Comparison of ENCODE assay signal across 25 mouse cellular contexts in the genomic region with DNA sequence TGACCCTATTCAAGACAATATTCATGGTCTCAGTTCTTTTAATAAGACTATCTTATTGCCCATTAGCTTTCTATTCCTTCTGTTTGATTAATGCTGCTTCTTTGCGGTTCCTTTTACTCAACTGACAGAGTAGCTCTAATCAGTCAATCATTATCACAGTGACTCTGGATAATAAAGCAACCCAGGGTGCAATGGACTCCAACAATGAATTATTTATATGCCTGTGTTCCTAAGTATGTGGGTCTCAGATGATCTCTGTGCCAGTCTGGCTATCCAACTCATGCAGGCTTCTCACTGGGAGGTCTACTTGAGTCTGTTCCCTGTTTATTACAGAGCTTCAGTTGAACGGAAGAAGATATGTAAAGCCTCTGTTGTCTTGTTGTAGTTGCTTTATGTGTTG.
"Had no signal": no experiment of that assay in that cellular context is flagged by ENCODE, and none has a peak within 500 bp of the region (broad histone marks: within the 10 kb centered on the region; RNA-seq: fewer than 3 reads in every experiment).

No protein-coding gene starts in this region.

- H3K9me3 ChIP-seq: heart, embryonic 13.5 days; heart, embryonic 15.5 days; hindbrain, embryonic 15.5 days; kidney, embryonic 15.5 days; limb, embryonic 13.5 days; limb, embryonic 15.5 days; liver, embryonic 12.5 days had no signal

- H3K4me1 ChIP-seq: heart, embryonic 13.5 days; heart, embryonic 15.5 days; hindbrain, embryonic 15.5 days; kidney, embryonic 15.5 days; limb, embryonic 13.5 days; limb, embryonic 15.5 days; liver, embryonic 12.5 days had no signal

- H3K4me3 ChIP-seq: heart, adult 2 months; heart, embryonic 13.5 days; heart, embryonic 15.5 days; hindbrain, embryonic 15.5 days; kidney, embryonic 15.5 days; limb, embryonic 13.5 days; limb, embryonic 15.5 days; liver, embryonic 12.5 days had no signal

- ATAC-seq: hindbrain, postnatal 0 days; intestine, embryonic 16.5 days; liver, embryonic 12.5 days had no signal

- H3K9ac ChIP-seq: heart, embryonic 13.5 days; heart, embryonic 15.5 days; hindbrain, embryonic 15.5 days; kidney, embryonic 15.5 days; limb, embryonic 13.5 days; limb, embryonic 15.5 days; liver, embryonic 12.5 days had no signal

- H3K27me3 ChIP-seq: heart, embryonic 13.5 days; heart, embryonic 15.5 days; hindbrain, embryonic 15.5 days; kidney, embryonic 15.5 days; limb, embryonic 13.5 days; limb, embryonic 15.5 days; liver, embryonic 12.5 days had no signal

- DNase-seq: gastrocnemius, postnatal 14 days; gastrocnemius, postnatal 36 days; heart, adult 11 months; heart, adult 2 months; heart, postnatal 14 days; heart, postnatal 36 days; kidney, adult 11 months; kidney, adult 2 months; kidney, adult 9 months; kidney, postnatal 14 days; kidney, postnatal 36 days; layer of hippocampus, adult 9-11 months; layer of hippocampus, postnatal 36 days; left cerebral cortex, postnatal 4 days had no signal

- H3K4me2 ChIP-seq: heart, embryonic 11.5 days; heart, embryonic 13.5 days; heart, embryonic 15.5 days; hindbrain, embryonic 15.5 days; kidney, embryonic 15.5 days; limb, embryonic 13.5 days; limb, embryonic 15.5 days; liver, embryonic 12.5 days had no signal

- H3K27ac ChIP-seq: heart, adult 2 months; heart, embryonic 13.5 days; heart, embryonic 15.5 days; hindbrain, embryonic 15.5 days; hindbrain, postnatal 0 days; kidney, embryonic 15.5 days; kidney, postnatal 0 days; limb, embryonic 13.5 days; limb, embryonic 15.5 days; liver, embryonic 12.5 days had no signal

- H3K36me3 ChIP-seq: heart, embryonic 13.5 days; heart, embryonic 15.5 days; hindbrain, embryonic 15.5 days; kidney, embryonic 15.5 days; limb, embryonic 13.5 days; limb, embryonic 15.5 days; liver, embryonic 12.5 days had no signal
